Comparison of ENCODE assay signal across 11 mouse cellular contexts in the genomic region with DNA sequence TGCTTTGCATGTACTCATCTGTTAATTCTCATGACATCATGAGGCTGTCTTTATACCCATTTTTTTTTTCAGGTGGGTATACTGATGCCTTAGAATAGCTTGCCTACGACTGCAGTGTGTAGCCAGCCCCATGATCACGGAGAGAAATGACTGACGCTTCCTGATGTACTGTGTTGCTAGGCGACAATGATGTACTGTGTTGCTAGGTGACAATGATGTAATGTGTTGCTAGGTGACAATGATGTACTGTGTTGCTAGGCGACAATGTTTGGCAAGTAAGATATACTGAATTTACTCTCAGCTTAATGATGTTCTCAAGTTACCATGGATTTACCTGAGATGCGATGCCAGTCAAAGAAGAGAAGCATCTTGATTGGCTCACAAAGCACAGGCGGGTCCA. TPM values are rescaled to one million over a fixed set of nuclear protein-coding genes. Genes with fewer than 3 reads are reported as not detected.
DNase-seq lines count a peak whose midpoint lies in the region; ATAC-seq and TF ChIP-seq lines count a peak whose summit lies in the region.
"Had no signal": no experiment of that assay in that cellular context is flagged by ENCODE, and none has a peak within 500 bp of the region (broad histone marks: within the 10 kb centered on the region; RNA-seq: fewer than 3 reads in every experiment).

Gzmk (minus strand) TSS at position 98 of the 400 bp plus-strand sequence.

- H3K4me1 ChIP-seq in kidney, postnatal 0 days (replicated peaks; ENCODE audit: insufficient read depth, low read length) = no peaks in the 10 kb centered on the region

- no peaks in the 10 kb centered on the region for H3K36me3 ChIP-seq in kidney, postnatal 0 days (ENCODE audit: insufficient read depth, low read length)
- H3K36me3 ChIP-seq: stomach, embryonic 15.5 days had no signal

- no peak for TF ChIP-seq CTCF in kidney, postnatal 0 days (IDR thresholded peaks at IDR 0.05; ENCODE audit: low read depth)

- ATAC-seq in kidney, postnatal 0 days (replicated peaks; ENCODE audit: low FRiP score, low read depth) = peak; percentile 21; the same call in 1 of the 2 replicates
- ATAC-seq in frontal cortex, adult (ENCODE audit: low TSS enrichment) = peak; percentile 99

- no peaks in the 10 kb centered on the region for H3K27me3 ChIP-seq in kidney, postnatal 0 days (ENCODE audit: insufficient read depth, low read length)
- H3K27me3 ChIP-seq: stomach, embryonic 15.5 days had no signal

- no peak within 1 kb of the TSS for H3K9ac ChIP-seq in kidney, postnatal 0 days (ENCODE audit: low read depth, low read length)
- H3K9ac ChIP-seq: stomach, embryonic 15.5 days had no signal

- no peaks in the 10 kb centered on the region for H3K9me3 ChIP-seq in kidney, postnatal 0 days (replicated peaks; ENCODE audit: low read length)
- H3K9me3 ChIP-seq: stomach, embryonic 15.5 days had no signal

- 65% methylated on average over 7 of the region's 7 CpGs for WGBS in kidney, postnatal 0 days

- no peak for DNase-seq in kidney, postnatal 0 days (ENCODE audit: low spot score)
- no peak for DNase-seq in kidney, postnatal 25 days
- DNase-seq in left cerebral cortex, postnatal 25 days (ENCODE audit: low spot score in 2 of 2) = peak; percentile 57 to 88
- DNase-seq in right cerebral cortex, postnatal 10 days (ENCODE audit: low spot score in 2 of 2) = peak; percentile 67 to 88
- DNase-seq in testis, postnatal 10 days (ENCODE audit: low spot score) = no peak
- DNase-seq in heart, postnatal 14 days = no peak
- no peak for DNase-seq in adrenal gland, adult 8-10 months

- H3K4me2 ChIP-seq in kidney, postnatal 0 days (ENCODE audit: low read length) = no peak within 1 kb of the TSS
- H3K4me2 ChIP-seq: stomach, embryonic 15.5 days had no signal

- no peak within 1 kb of the TSS for H3K4me3 ChIP-seq in kidney, postnatal 0 days (replicated peaks; ENCODE audit: low read depth, low read length)
- H3K4me3 ChIP-seq: stomach, embryonic 15.5 days had no signal

- intact Hi-C loops in left cerebral cortex, postnatal 25 days (cut with DNase I) = no loop called here
- intact Hi-C loops in heart, postnatal 14 days (cut with DNase I) = loop anchor here (5.0 kb wide), 1 partner anchor 36 kb away; no protein-coding TSS in a partner anchor

- no peak within 1 kb of the TSS for H3K27ac ChIP-seq in kidney, postnatal 0 days
- H3K27ac ChIP-seq: stomach, embryonic 15.5 days had no signal

RNA-seq across cellular contexts. Expression of gene Gzmk, which starts in this region (rescaled TPM):
- polyA plus RNA-seq in kidney, postnatal 0 days (2015; fragmentation: Nextera tagmentation; extraction: Ambion mirVana) = not detected in 2 replicates
- not detected for total RNA-seq in left cerebral cortex, postnatal 25 days (2021)
- not detected for total RNA-seq in heart, postnatal 14 days (2021)
- under 1 TPM in 1 of 4 experiments, not detected in 3; 0.40 TPM for total RNA-seq in adrenal gland, adult 8-10 months (2022)
- polyA plus RNA-seq: heart, postnatal 0 days; liver, embryonic 16.5 days; stomach, embryonic 15.5 days had no signal

Comparison
In these comparisons a context has a peak if more than half of its experiments do, and no peak if none do; other contexts are left out.
1. Peak in ATAC-seq in kidney, postnatal 0 days; RNA of the gene not detected or under 1 TPM.
2. Peak in DNase-seq in left cerebral cortex, postnatal 25 days; RNA of the gene not detected or under 1 TPM.
3. DNase-seq: peak in right cerebral cortex, postnatal 10 days (2 of 2); none in kidney, postnatal 0 days (single experiment), kidney, postnatal 25 days (0 of 2), testis, postnatal 10 days (single experiment), heart, postnatal 14 days (0 of 2) and adrenal gland, adult 8-10 months (single experiment).